ENCODE assay signal across 19 mouse cellular contexts in genomic region chr13:70165511-70166225, GRCm38 (mm10).
DNase-seq lines count a peak whose midpoint lies in the region; ATAC-seq and TF ChIP-seq lines count a peak whose summit lies in the region.
"Had no signal": no experiment of that assay in that cellular context is flagged by ENCODE, and none has a peak within 500 bp of the region (broad histone marks: within the 10 kb centered on the region; RNA-seq: fewer than 3 reads in every experiment).

No protein-coding gene starts in this region.

- ATAC-seq in midbrain, embryonic 14.5 days (ENCODE audit: low FRiP score, low TSS enrichment): 0 out of 2 replicates have a peak, but pooled peaks have one; percentile 14
- no peak for ATAC-seq in midbrain, embryonic 11.5 days (ENCODE audit: low FRiP score)
- ATAC-seq in hindbrain, postnatal 0 days: peak; percentile 45
- ATAC-seq: intestine, embryonic 16.5 days had no signal

- TF ChIP-seq POLR2A in brain, embryonic 14.5 days (IDR thresholded peaks at IDR 0.05; ENCODE audit: borderline replicate concordance, extremely low read depth, insufficient read depth, insufficient read length, poor library complexity, severe bottlenecking): no peak

- no peaks in the 10 kb centered on the region for H3K9me3 ChIP-seq in midbrain, embryonic 14.5 days (ENCODE audit: control insufficient read depth, low read length)
- H3K9me3 ChIP-seq in midbrain, embryonic 11.5 days (ENCODE audit: control insufficient read depth, low read length): no peaks in the 10 kb centered on the region
- no peaks in the 10 kb centered on the region for H3K9me3 ChIP-seq in hindbrain, postnatal 0 days (ENCODE audit: low read length)
- H3K9me3 ChIP-seq: midbrain, embryonic 12.5 days; neural tube, embryonic 12.5 days had no signal

- DNase-seq in frontal cortex, postnatal 10 days (ENCODE audit: low spot score in 2 of 2): peak; percentile 14 to 32
- no peak for DNase-seq in frontal cortex, postnatal 25 days (ENCODE audit: low spot score in 2 of 2)
- peak; percentile 77 for DNase-seq in midbrain, embryonic 14.5 days
- DNase-seq in midbrain, embryonic 11.5 days (ENCODE audit: low spot score, missing footprints): no peak
- DNase-seq in brain, embryonic 14.5 days (ENCODE audit: low read depth): peak; percentile 89
- DNase-seq in hindbrain, postnatal 0 days (ENCODE audit: low spot score): peak; percentile 80
- DNase-seq in testis, postnatal 10 days (ENCODE audit: low spot score): no peak
- DNase-seq: adrenal gland, adult 8-10 months; cerebellum, adult 9-10 months; heart, adult 18-20 months; liver; lung, adult 18-20 months; lung, postnatal 36 days; thymus, adult 18-20 months had no signal

- no peak for TF ChIP-seq CTCF in brain, embryonic 14.5 days (IDR thresholded peaks at IDR 0.05; ENCODE audit: borderline replicate concordance, extremely low read depth, insufficient read depth, insufficient read length)
- no peak for TF ChIP-seq CTCF in hindbrain, postnatal 0 days (IDR thresholded peaks at IDR 0.05; ENCODE audit: low read depth)

- 56% methylated on average over 15 of the region's 15 CpGs for WGBS in midbrain, embryonic 14.5 days
- WGBS in midbrain, embryonic 11.5 days: 88% methylated on average over 15 of the region's 15 CpGs
- 38% methylated on average over 15 of the region's 15 CpGs for WGBS in hindbrain, postnatal 0 days

- no peak overlapping the region for H3K9ac ChIP-seq in midbrain, embryonic 14.5 days (replicated peaks; ENCODE audit: low read length)
- no peak overlapping the region for H3K9ac ChIP-seq in midbrain, embryonic 11.5 days (ENCODE audit: low read length)
- no peak overlapping the region for H3K9ac ChIP-seq in hindbrain, postnatal 0 days (replicated peaks; ENCODE audit: low read length)
- H3K9ac ChIP-seq: midbrain, embryonic 12.5 days; neural tube, embryonic 12.5 days had no signal

- no peak overlapping the region for H3K4me2 ChIP-seq in midbrain, embryonic 14.5 days (ENCODE audit: low read length)
- no peak overlapping the region for H3K4me2 ChIP-seq in midbrain, embryonic 11.5 days
- 0 out of 2 replicates have a peak overlapping the region, but pooled peaks have one; percentile 16 for H3K4me2 ChIP-seq in hindbrain, postnatal 0 days (ENCODE audit: low read depth, low read length)
- H3K4me2 ChIP-seq: midbrain, embryonic 12.5 days; neural tube, embryonic 12.5 days had no signal

- H3K4me3 ChIP-seq in midbrain, embryonic 14.5 days (replicated peaks; ENCODE audit: low read depth, low read length): no peak overlapping the region
- no peak overlapping the region for H3K4me3 ChIP-seq in midbrain, embryonic 11.5 days (ENCODE audit: low read depth, low read length)
- no peak overlapping the region for H3K4me3 ChIP-seq in hindbrain, postnatal 0 days (ENCODE audit: low read length)
- H3K4me3 ChIP-seq: erythroblast, embryonic 14.5 days; midbrain, embryonic 12.5 days; neural tube, embryonic 12.5 days had no signal

- H3K27me3 ChIP-seq in midbrain, embryonic 14.5 days (ENCODE audit: control insufficient read depth, insufficient read depth, low read length): no peaks in the 10 kb centered on the region
- H3K27me3 ChIP-seq in midbrain, embryonic 11.5 days (ENCODE audit: control insufficient read depth, insufficient read depth, low read length): no peaks in the 10 kb centered on the region
- no peaks in the 10 kb centered on the region for H3K27me3 ChIP-seq in hindbrain, postnatal 0 days (ENCODE audit: insufficient read depth, low read length)
- H3K27me3 ChIP-seq: midbrain, embryonic 12.5 days; neural tube, embryonic 12.5 days had no signal

- H3K4me1 ChIP-seq in midbrain, embryonic 14.5 days (ENCODE audit: control insufficient read depth, insufficient read depth, low read length): 0 out of 2 replicates have a peak, but pooled peaks cover 4% of the 10 kb centered on the region
- H3K4me1 ChIP-seq in midbrain, embryonic 11.5 days (ENCODE audit: control insufficient read depth, insufficient read depth, low read length): no peaks in the 10 kb centered on the region
- H3K4me1 ChIP-seq in hindbrain, postnatal 0 days (ENCODE audit: insufficient read depth, low read length): no peaks in the 10 kb centered on the region
- H3K4me1 ChIP-seq: midbrain, embryonic 12.5 days had no signal

- no peaks in the 10 kb centered on the region for H3K36me3 ChIP-seq in midbrain, embryonic 14.5 days (ENCODE audit: control insufficient read depth, insufficient read depth, low read length)
- H3K36me3 ChIP-seq in midbrain, embryonic 11.5 days (ENCODE audit: control insufficient read depth, insufficient read depth, low read length): no peaks in the 10 kb centered on the region
- no peaks in the 10 kb centered on the region for H3K36me3 ChIP-seq in hindbrain, postnatal 0 days (ENCODE audit: insufficient read depth, low read length)
- H3K36me3 ChIP-seq: G1E; midbrain, embryonic 12.5 days; neural tube, embryonic 12.5 days had no signal

- H3K27ac ChIP-seq in midbrain, embryonic 14.5 days (replicated peaks; ENCODE audit: low read depth, low read length): 0 out of 2 replicates have a peak overlapping the region, but pooled peaks have one; percentile 20
- H3K27ac ChIP-seq in midbrain, embryonic 11.5 days (ENCODE audit: low read depth, low read length): no peak overlapping the region
- no peak overlapping the region for H3K27ac ChIP-seq in hindbrain, postnatal 0 days
- H3K27ac ChIP-seq: midbrain, embryonic 12.5 days; neural tube, embryonic 12.5 days had no signal

Comparison
In these comparisons a context has a peak if more than half of its experiments do, and no peak if none do; other contexts are left out.
1. DNase-seq: peak in frontal cortex, postnatal 10 days (2 of 2), midbrain, embryonic 14.5 days (single experiment), brain, embryonic 14.5 days (single experiment) and hindbrain, postnatal 0 days (single experiment); none in frontal cortex, postnatal 25 days (0 of 2), midbrain, embryonic 11.5 days (single experiment) and testis, postnatal 10 days (single experiment).